Mouse (Mus musculus) embryonic facial prominence, embryonic 11.5 days (tissue): Measurements from ENCODE around the gene Zmynd15. TPM values are rescaled to one million over a fixed set of nuclear protein-coding genes. Genes with fewer than 3 reads are reported as not detected.

Experiments
- ATAC-seq: fragments of 200-750 bp; cut with Nextera tagmentation; replicated peaks from 2 replicates; pipeline ENCODE4 v1.8.0; 2017; ENCODE audit warnings: low read depth; ENCODE audit not compliant: insufficient number of reproducible peaks, low FRiP score, low TSS enrichment
- DNase-seq: peaks from one replicate; pipeline ENCODE4 v3.0.0-alpha.2; 2015; ENCODE audit warnings: low spot score
- H3K27ac ChIP-seq: fragments of 300-500 bp; sonication (generic); replicated peaks from 2 replicates; pipeline ENCODE4 v1.5.1; 2014; ENCODE audit warnings: mild to moderate bottlenecking, low read depth, low read length, control low read depth
- H3K27me3 ChIP-seq: fragments of 300-500 bp; sonication (generic); 2 replicates; pipeline ENCODE4 v1.6.1; 2014; ENCODE audit warnings: mild to moderate bottlenecking, low read length, moderate library complexity, mixed read lengths; ENCODE audit not compliant: control insufficient read depth, insufficient read depth
- H3K36me3 ChIP-seq: fragments of 300-500 bp; sonication (generic); replicated peaks from 2 replicates; pipeline ENCODE4 v1.6.1; 2014; ENCODE audit warnings: low read depth, mild to moderate bottlenecking, low read length, moderate library complexity, mixed read lengths; ENCODE audit not compliant: control insufficient read depth, insufficient read depth
- H3K4me1 ChIP-seq: fragments of 300-500 bp; sonication (generic); 2 replicates; pipeline ENCODE4 v1.6.1; 2014; ENCODE audit warnings: low read length, mixed read lengths; ENCODE audit not compliant: control insufficient read depth, insufficient read depth
- H3K4me2 ChIP-seq: fragments of 300-500 bp; sonication (generic); 2 replicates; pipeline ENCODE4 v1.6.1; 2014; ENCODE audit warnings: low read depth, mild to moderate bottlenecking, control low read depth, low read length, moderate library complexity
- H3K4me3 ChIP-seq: fragments of 300-500 bp; sonication (generic); 2 replicates; pipeline ENCODE4 v1.5.1; 2014; ENCODE audit warnings: low read depth, low read length, control low read depth
- H3K9ac ChIP-seq: fragments of 300-500 bp; sonication (generic); replicated peaks from 2 replicates; pipeline ENCODE4 v1.6.1; 2014; ENCODE audit warnings: mild to moderate bottlenecking, control low read depth, low read length
- H3K9me3 ChIP-seq: fragments of 300-500 bp; sonication (generic); replicated peaks from 2 replicates; pipeline ENCODE4 v1.6.1; 2016; ENCODE audit warnings: mild to moderate bottlenecking, low read length, inconsistent platforms, mixed read lengths; ENCODE audit not compliant: control insufficient read depth
- WGBS: fragments of 180-500 bp; shearing (Covaris S2); extraction: QIAGEN DNeasy Blood & Tissue Kit; methylation state at CpG from one replicate; pipeline ENCODE4 v1.1.7; 2014; 5-methylcytosine and 5-hydroxymethylcytosine counted together
- polyA plus RNA-seq: library from polyadenylated mRNA; unstranded; fragments of >200 nt; fragmentation: Nextera tagmentation; extraction: Ambion mirVana; gene quantifications from 2 replicates; pipeline ENCODE4 v1.2.1, GENCODE M21; 2014

Zmynd15 gene
- polyA plus RNA-seq, 1 experiment from 2014 or later = 0.18 TPM

DNA sequence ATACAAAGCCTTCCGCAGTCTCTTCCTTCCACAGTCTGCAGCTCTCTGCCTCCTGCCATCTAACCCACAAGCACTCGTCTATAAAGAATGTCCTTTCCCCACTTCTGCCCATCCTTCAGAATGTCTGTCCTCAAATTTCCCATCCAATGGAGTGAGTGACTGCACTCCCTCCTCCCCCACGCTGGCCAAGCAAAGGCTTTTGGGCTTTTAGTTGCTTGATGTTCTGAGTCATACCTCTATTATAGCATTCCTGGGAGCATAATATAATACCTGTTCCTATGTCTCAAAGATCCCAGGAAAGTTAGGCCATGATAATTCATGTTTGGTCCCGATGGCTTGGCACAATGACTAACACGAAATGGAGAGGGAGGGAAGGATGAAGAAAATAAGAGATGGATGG is 27.7 kb upstream of the Zmynd15 start:
- Histone ChIP-seq H3K4me1 (peaks cover 5% of the 10 kb centered on the region; the same call in 1 of the 2 replicates), H3K9me3 (no peaks in the 10 kb centered on the region), H3K4me2 (no peak overlapping the region), H3K36me3 (no peaks in the 10 kb centered on the region), H3K9ac (no peak overlapping the region), H3K27me3 (no peaks in the 10 kb centered on the region), H3K27ac (no peak overlapping the region), H3K4me3 (no peak overlapping the region)
- ATAC-seq = no peak
- 32% methylated on average over 5 of the region's 5 CpGs for WGBS
- no peak for DNase-seq

DNA sequence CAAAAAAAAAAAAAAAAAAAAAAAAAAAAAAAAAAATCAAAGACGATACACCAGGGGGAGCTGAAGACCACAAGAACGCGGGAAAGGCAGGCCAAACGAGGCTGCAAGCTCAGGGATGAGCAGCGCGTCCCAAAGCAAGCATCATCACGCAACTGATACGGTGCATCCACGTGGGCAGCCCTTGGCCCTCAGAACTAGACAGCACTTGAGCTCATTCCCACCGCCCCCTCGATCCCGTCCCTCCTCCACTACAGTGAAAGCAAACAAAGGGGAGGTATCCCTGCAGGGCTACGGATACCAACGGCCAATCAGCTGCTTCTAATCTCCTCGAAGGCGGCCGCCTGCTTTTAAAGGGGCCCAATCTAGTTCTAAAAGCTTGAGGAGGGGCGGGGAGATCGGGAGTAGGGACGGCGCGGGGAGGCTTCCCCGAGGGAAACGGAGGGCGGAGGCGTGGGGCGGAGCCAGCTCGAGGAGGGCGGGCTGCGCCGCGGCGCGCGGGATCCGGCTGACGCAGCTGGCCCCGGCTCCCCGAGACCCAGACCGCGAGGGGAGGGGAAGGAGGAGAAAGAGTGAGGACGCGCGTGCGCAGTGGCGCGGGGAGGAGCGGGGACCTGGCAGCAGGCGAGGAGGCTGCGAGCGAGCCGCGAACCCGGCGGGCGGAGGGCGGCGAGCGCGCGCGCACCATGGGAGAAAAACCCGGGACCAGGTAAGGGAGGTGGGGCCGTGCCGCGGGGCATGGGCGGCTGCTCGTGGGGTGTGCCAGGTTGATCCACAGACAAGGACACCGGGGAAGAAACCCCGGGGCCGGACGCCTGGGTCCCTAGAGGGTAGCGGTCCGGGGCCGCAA is 27.0 kb upstream of the Zmynd15 start, which contains the start of gene Arrb2:
TSS of gene Arrb2 (plus strand) at position 588 of the 847 bp plus-strand sequence.
- no peaks in the 10 kb centered on the region for H3K9me3 ChIP-seq
- H3K27me3 ChIP-seq = no peaks in the 10 kb centered on the region
- peak within 1 kb of the TSS; percentile 50 for H3K4me2 ChIP-seq
- H3K36me3 ChIP-seq = no peaks in the 10 kb centered on the region
- peak within 1 kb of the TSS; percentile 36 for H3K27ac ChIP-seq
- ATAC-seq (peak; percentile 88), DNase-seq (peak; percentile 98)
- WGBS = under 1% methylated on average over 51 of the region's 75 CpGs
- peak within 1 kb of the TSS; percentile 68 for H3K4me3 ChIP-seq
- peaks cover 5% of the 10 kb centered on the region; the same call in 1 of the 2 replicates for H3K4me1 ChIP-seq
- peak within 1 kb of the TSS; percentile 80 for H3K9ac ChIP-seq

DNA sequence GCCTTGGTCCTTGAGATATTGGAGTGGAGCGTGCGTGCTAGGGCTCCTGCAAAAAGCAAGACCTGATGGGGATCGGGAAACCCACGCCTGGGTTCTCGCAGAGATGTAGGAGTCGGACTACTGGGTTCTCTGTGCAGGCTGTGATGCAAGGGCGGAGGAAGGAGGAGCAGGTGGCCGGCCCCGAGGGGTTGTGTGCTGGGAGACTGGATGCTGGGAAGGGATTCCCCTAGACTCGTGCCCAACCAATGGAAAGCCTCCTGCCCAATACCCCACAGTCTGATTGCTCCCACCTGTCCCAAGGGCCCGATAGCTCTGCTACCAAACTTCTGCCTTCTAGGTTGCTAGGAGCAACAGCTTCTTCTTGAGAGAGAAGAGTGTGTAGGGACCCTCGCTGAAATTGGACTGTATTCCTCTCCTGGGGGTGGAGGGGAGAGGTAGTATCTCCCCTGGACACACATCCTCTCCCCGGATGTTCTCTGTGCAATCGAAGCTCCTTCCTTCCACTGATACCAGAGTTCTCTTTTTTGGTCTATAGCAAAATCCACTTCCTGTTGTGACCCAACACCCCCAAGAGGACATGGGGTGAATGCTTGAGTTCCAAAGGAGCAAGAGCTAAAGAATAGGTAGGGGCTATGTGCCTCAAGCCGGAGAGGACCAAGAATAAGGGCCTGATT is 26.2 kb upstream of the Zmynd15 start:
- DNase-seq (peak; percentile 50), ATAC-seq (peak; percentile 61)

DNA sequence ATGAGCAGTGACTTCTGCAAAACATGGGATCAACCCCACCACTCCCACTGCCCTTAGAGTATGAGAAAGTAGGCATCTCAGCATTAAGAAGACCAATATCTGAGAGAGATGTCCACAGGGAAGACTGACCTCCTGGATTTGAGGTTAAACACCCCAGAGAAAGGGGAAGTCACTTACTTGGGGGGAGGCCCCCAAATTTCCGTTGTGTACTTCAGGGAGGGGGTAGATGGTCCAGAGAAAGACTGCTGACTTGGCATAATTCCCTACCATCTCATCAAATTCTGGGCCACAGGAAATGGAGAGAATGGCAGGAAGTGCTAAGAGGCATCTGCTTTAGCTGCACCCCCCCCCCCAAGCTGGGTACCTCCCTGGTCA is 25.7 kb upstream of the Zmynd15 start:
- 67% methylated on average over 1 of the region's 1 CpGs for WGBS
- Histone ChIP-seq H3K9me3 (no peaks in the 10 kb centered on the region), H3K4me2 (peak overlapping the region; percentile 50), H3K36me3 (no peaks in the 10 kb centered on the region), H3K9ac (no peak overlapping the region), H3K27ac (no peak overlapping the region), H3K27me3 (no peaks in the 10 kb centered on the region), H3K4me1 (peaks cover 5% of the 10 kb centered on the region; the same call in 1 of the 2 replicates), H3K4me3 (peak overlapping the region; percentile 68)
- DNase-seq (no peak), ATAC-seq (no peak)

More for the DNA sequence above, 26.2 kb upstream of the Zmynd15 start:
- H3K27ac ChIP-seq = no peak overlapping the region; the same call in 1 of the 2 replicates
- peak overlapping the region; percentile 80 for H3K9ac ChIP-seq
- H3K36me3 ChIP-seq = no peaks in the 10 kb centered on the region
- H3K27me3 ChIP-seq = no peaks in the 10 kb centered on the region
- 12% methylated on average over 15 of the region's 15 CpGs for WGBS
- H3K4me3 ChIP-seq = peak overlapping the region; percentile 68
- no peaks in the 10 kb centered on the region for H3K9me3 ChIP-seq
- H3K4me1 ChIP-seq = peaks cover 5% of the 10 kb centered on the region; the same call in 1 of the 2 replicates
- H3K4me2 ChIP-seq = peak overlapping the region; percentile 50

DNA sequence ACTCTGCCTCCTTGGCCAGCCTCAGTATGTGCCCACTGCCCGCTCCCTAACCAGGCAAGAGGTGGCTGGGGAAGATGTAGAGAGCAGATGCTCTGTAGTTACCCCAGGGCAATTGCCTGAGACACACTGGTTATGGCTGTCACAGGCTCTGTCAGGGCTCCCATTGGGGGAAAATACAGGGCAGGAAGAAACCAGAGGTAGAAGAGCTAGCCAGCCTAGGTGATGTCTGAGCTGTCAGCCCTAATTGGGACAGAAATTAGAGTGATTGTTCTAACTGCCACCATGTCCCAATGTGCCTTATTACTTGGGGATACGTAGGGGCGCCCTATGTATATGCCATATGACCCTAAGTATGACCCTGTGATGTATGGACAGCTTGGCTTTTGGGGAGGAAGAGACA is 25.3 kb upstream of the Zmynd15 start:
- whole genome bisulfite sequencing = 83% methylated on average over 3 of the region's 3 CpGs
- Histone ChIP-seq H3K4me2 (no peak overlapping the region), H3K9me3 (no peaks in the 10 kb centered on the region), H3K4me1 (peaks cover 5% of the 10 kb centered on the region; the same call in 1 of the 2 replicates), H3K27ac (no peak overlapping the region), H3K27me3 (no peaks in the 10 kb centered on the region), H3K36me3 (no peaks in the 10 kb centered on the region), H3K4me3 (0 out of 2 replicates have a peak overlapping the region, but pooled peaks have one; percentile 68), H3K9ac (no peak overlapping the region)
- ATAC-seq (no peak), DNase-seq (no peak)

DNA sequence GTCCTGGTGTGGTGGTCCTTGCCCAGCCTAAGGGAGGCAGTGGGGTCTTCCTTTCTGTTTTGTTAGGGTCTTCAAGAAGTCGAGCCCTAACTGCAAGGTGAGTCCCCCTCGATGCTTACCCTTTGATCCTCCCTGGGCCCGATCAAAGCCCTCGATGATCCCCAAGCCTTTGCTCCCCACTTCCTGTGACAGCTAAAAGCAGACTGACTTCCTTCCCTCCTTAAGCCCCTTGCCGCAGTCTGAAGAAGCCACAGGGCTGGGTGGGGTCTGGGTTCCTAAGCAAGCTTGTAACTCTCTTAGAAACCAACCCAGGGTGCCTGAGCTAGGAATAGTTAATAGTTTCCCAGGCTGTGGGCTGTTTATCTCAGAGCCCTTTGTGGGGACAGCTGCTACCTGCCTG is 23.8 kb upstream of the Zmynd15 start:
- Histone ChIP-seq H3K4me2 (no peak overlapping the region), H3K4me1 (peaks cover 5% of the 10 kb centered on the region; the same call in 1 of the 2 replicates), H3K27me3 (no peaks in the 10 kb centered on the region), H3K9ac (no peak overlapping the region), H3K4me3 (no peak overlapping the region), H3K36me3 (no peaks in the 10 kb centered on the region), H3K27ac (no peak overlapping the region), H3K9me3 (no peaks in the 10 kb centered on the region)
- no peak for DNase-seq
- no peak for ATAC-seq
- 77% methylated on average over 5 of the region's 5 CpGs for WGBS

DNA sequence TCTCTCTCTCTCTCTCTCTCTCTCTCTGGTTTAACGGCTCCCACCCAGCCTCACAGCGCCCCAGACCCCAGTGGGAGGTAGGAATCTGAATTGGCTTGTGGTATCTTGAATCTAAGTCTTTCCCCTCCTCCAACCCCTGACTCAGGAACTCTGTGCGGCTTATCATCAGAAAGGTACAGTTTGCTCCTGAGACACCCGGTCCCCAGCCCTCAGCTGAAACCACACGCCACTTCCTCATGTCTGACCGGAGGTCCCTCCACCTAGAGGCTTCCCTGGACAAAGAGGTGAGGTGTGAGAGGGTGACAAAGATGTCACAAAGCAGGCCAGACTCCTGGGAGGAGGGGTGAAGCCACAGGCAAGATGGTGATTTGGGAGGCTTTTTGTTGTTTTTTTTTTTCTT is 21.8 kb upstream of the Zmynd15 start:
- WGBS = 88% methylated on average over 6 of the region's 6 CpGs
- Histone ChIP-seq H3K9me3 (no peaks in the 10 kb centered on the region), H3K4me1 (peaks cover 5% of the 10 kb centered on the region; the same call in 1 of the 2 replicates), H3K9ac (no peak overlapping the region), H3K27me3 (no peaks in the 10 kb centered on the region), H3K27ac (no peak overlapping the region), H3K4me2 (no peak overlapping the region), H3K36me3 (no peaks in the 10 kb centered on the region), H3K4me3 (no peak overlapping the region)
- DNase-seq (no peak), ATAC-seq (no peak)
